Mouse (Mus musculus): ENCODE data around the gene Bche. TPM values are rescaled to one million over a fixed set of nuclear protein-coding genes. Genes with fewer than 3 reads are reported as not detected.

Bche gene
- total RNA-seq (2023): not detected

DNA sequence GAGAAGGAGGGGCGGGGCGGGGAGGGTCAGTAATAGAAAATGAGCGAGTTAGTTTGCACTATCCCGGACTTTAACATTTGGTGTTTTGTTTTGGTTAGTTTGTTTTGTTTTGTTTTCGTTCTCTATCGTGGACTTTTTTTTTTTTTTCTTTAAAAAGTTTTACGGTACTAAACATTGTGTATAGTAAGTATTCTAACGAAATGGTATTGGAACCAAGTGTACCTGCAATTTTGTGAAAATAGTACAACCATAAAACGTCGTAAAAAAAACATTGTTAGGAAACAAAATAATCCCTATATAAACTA lies at the start of gene Bche:
Bche (minus strand) TSS at position 6 of the 305 bp plus-strand sequence.

